Mouse (Mus musculus) limb, embryonic 14.5 days (tissue): ENCODE results near the gene Ccdc9b. TPM values are rescaled to one million over a fixed set of nuclear protein-coding genes. Genes with fewer than 3 reads are reported as not detected.

ENCODE experiments used
- ATAC-seq: fragments of 200-750 bp; cut with Nextera tagmentation; 2 replicates; pipeline ENCODE4 v1.8.0; 2017; ENCODE audit warnings: low read depth, moderate number of reproducible peaks, moderate TSS enrichment; ENCODE audit not compliant: low FRiP score
- DNase-seq: peaks from one replicate; pipeline ENCODE4 v3.0.0-alpha.2; 2015; ENCODE audit warnings: low spot score
- H3K27ac ChIP-seq: fragments of 300-500 bp; sonication (generic); replicated peaks from 2 replicates; pipeline ENCODE4 v1.5.1; 2014; ENCODE audit warnings: low read depth, mild to moderate bottlenecking, low read length, moderate library complexity, mixed read lengths
- H3K27me3 ChIP-seq: fragments of 300-500 bp; sonication (generic); 2 replicates; pipeline ENCODE4 v1.6.1; 2014; ENCODE audit warnings: low read length, mixed read lengths; ENCODE audit not compliant: control insufficient read depth, insufficient read depth
- H3K36me3 ChIP-seq: fragments of 300-500 bp; sonication (generic); 2 replicates; pipeline ENCODE4 v1.6.1; 2014; ENCODE audit warnings: mild to moderate bottlenecking, low read length, moderate library complexity, mixed read lengths; ENCODE audit not compliant: control insufficient read depth, insufficient read depth
- H3K4me1 ChIP-seq: fragments of 300-500 bp; sonication (generic); 2 replicates; pipeline ENCODE4 v1.6.1; 2014; ENCODE audit warnings: antibody characterized with exemption, low read length, mixed read lengths; ENCODE audit not compliant: control insufficient read depth, insufficient read depth
- H3K4me2 ChIP-seq: fragments of 300-500 bp; sonication (generic); replicated peaks from 2 replicates; pipeline ENCODE4 v1.6.1; 2014; ENCODE audit warnings: low read depth, mild to moderate bottlenecking, low read length, moderate library complexity; ENCODE audit not compliant: severe bottlenecking
- H3K4me3 ChIP-seq: fragments of 300-500 bp; sonication (generic); replicated peaks from 2 replicates; pipeline ENCODE4 v1.5.1; 2014; ENCODE audit warnings: low read length
- H3K9ac ChIP-seq: fragments of 300-500 bp; sonication (generic); 2 replicates; pipeline ENCODE4 v1.6.1; 2014; ENCODE audit warnings: mild to moderate bottlenecking, low read depth, low read length, moderate library complexity; ENCODE audit not compliant: severe bottlenecking
- H3K9me3 ChIP-seq: fragments of 300-500 bp; sonication (generic); 2 replicates; pipeline ENCODE4 v1.6.1; 2016; ENCODE audit warnings: low read length; ENCODE audit not compliant: control insufficient read depth
- POLR2A ChIP-seq: fragments of 200-500 bp; IDR thresholded peaks from 2 replicates; pipeline ENCODE4 v1.8.0; 2012; ENCODE audit warnings: inconsistent platforms, mild to moderate bottlenecking, moderate library complexity, borderline replicate concordance; ENCODE audit not compliant: insufficient read depth, insufficient read length; ENCODE audit errors: extremely low read depth
- WGBS: fragments of 180-500 bp; shearing (Covaris S2); extraction: QIAGEN DNeasy Blood & Tissue Kit; methylation state at CpG from one replicate; pipeline ENCODE4 v1.1.7; 2014; 5-methylcytosine and 5-hydroxymethylcytosine counted together
- polyA plus RNA-seq, 2 experiments: library from polyadenylated mRNA; depleted of rRNA in 1 of 2; stranded (reverse) in 1 of 2; unstranded in 1 of 2; fragments of >200 nt; fragmentation: Nextera tagmentation in 1 of 2; extraction: Ambion mirVana in 1 of 2; gene quantifications; 2 replicates each; pipeline versions ENCODE4 v1.2.1 to v1.2.3; 2012 to 2014

Ccdc9b gene
- polyA plus RNA-seq, 2 experiments, result 1.4 to 1.8 TPM

- Histone ChIP-seq H3K9me3 (no peaks in the 10 kb centered on the region), H3K9ac (no peak overlapping the region), H3K27me3 (0 out of 2 replicates have a peak, but pooled peaks cover 4% of the 10 kb centered on the region), H3K36me3 (no peaks in the 10 kb centered on the region), H3K4me1 (peaks cover 10% of the 10 kb centered on the region), H3K4me2 (no peak overlapping the region), H3K4me3 (no peak overlapping the region), H3K27ac (no peak overlapping the region)
- 79% methylated on average over 2 of the region's 2 CpGs for WGBS
- DNase-seq (no peak), ATAC-seq (no peak)
- TF ChIP-seq POLR2A, result no peak
Measured at GRCm38 (mm10) chr2:118726873-118727272, 35.6 kb downstream of the Ccdc9b start.

- H3K9me3 ChIP-seq, result no peaks in the 10 kb centered on the region
- no peak overlapping the region for H3K27ac ChIP-seq
- no peak overlapping the region for H3K4me3 ChIP-seq
- H3K27me3 ChIP-seq, result 0 out of 2 replicates have a peak, but pooled peaks cover 4% of the 10 kb centered on the region
- WGBS, result 80% methylated on average over 4 of the region's 4 CpGs
- no peak overlapping the region for H3K4me2 ChIP-seq
- H3K9ac ChIP-seq, result no peak overlapping the region
- H3K36me3 ChIP-seq, result no peaks in the 10 kb centered on the region
- ATAC-seq (no peak), DNase-seq (no peak)
- peaks cover 10% of the 10 kb centered on the region for H3K4me1 ChIP-seq
- TF ChIP-seq POLR2A, result no peak
Measured at GRCm38 (mm10) chr2:118725511-118725910, 37.0 kb downstream of the Ccdc9b start.

GRCm38 (mm10) chr2:118723693-118724486, 38.6 kb downstream of the Ccdc9b start:
- no peaks in the 10 kb centered on the region for H3K27me3 ChIP-seq
- H3K4me3 ChIP-seq, result no peak overlapping the region
- no peaks in the 10 kb centered on the region for H3K9me3 ChIP-seq
- H3K27ac ChIP-seq, result no peak overlapping the region
- H3K9ac ChIP-seq, result no peak overlapping the region
- peaks cover 8% of the 10 kb centered on the region for H3K4me1 ChIP-seq
- WGBS, result 80% methylated on average over 15 of the region's 15 CpGs
- TF ChIP-seq POLR2A, result no peak
- no peak overlapping the region for H3K4me2 ChIP-seq
- ATAC-seq, result no peak
- DNase-seq, result no peak
- no peaks in the 10 kb centered on the region for H3K36me3 ChIP-seq

GRCm38 (mm10) chr2:118716677-118717076, 45.8 kb downstream of the Ccdc9b start:
- no peak overlapping the region for H3K9ac ChIP-seq
- 86% methylated on average over 5 of the region's 5 CpGs for WGBS
- ATAC-seq (no peak), DNase-seq (no peak)
- no peak for TF ChIP-seq POLR2A
- no peaks in the 10 kb centered on the region for H3K4me1 ChIP-seq
- H3K27me3 ChIP-seq, result peaks cover 8% of the 10 kb centered on the region
- no peak overlapping the region for H3K4me3 ChIP-seq
- H3K36me3 ChIP-seq, result no peaks in the 10 kb centered on the region
- H3K27ac ChIP-seq, result no peak overlapping the region
- no peak overlapping the region for H3K4me2 ChIP-seq
- H3K9me3 ChIP-seq, result no peaks in the 10 kb centered on the region

GRCm38 (mm10) chr2:118714230-118714629, 48.2 kb downstream of the Ccdc9b start:
- WGBS, result 54% methylated on average over 4 of the region's 4 CpGs
- TF ChIP-seq POLR2A, result no peak
- H3K9ac ChIP-seq, result no peak overlapping the region
- peaks cover 30% of the 10 kb centered on the region for H3K27me3 ChIP-seq
- DNase-seq (no peak), ATAC-seq (no peak)
- no peak overlapping the region for H3K4me3 ChIP-seq
- no peak overlapping the region for H3K27ac ChIP-seq
- H3K36me3 ChIP-seq, result no peaks in the 10 kb centered on the region
- peaks cover 12% of the 10 kb centered on the region for H3K4me1 ChIP-seq
- H3K4me2 ChIP-seq, result no peak overlapping the region
- no peaks in the 10 kb centered on the region for H3K9me3 ChIP-seq
